Mouse (Mus musculus) embryonic facial prominence, embryonic 14.5 days (tissue): ENCODE measurements around the gene Rbms1. TPM values are rescaled to one million over a fixed set of nuclear protein-coding genes. Genes with fewer than 3 reads are reported as not detected.

Source experiments
- ATAC-seq: fragments of 200-750 bp; cut with Nextera tagmentation; 2 replicates; pipeline ENCODE4 v1.8.0; 2017; ENCODE audit warnings: low read depth, moderate number of reproducible peaks, moderate TSS enrichment
- DNase-seq: peaks from one replicate; pipeline ENCODE4 v3.0.0-alpha.2; 2015; ENCODE audit warnings: low spot score
- H3K27ac ChIP-seq: fragments of 300-500 bp; sonication (generic); replicated peaks from 2 replicates; pipeline ENCODE4 v1.5.1; 2014; ENCODE audit warnings: low read depth, mild to moderate bottlenecking, low read length, moderate library complexity
- H3K27me3 ChIP-seq: fragments of 300-500 bp; sonication (generic); replicated peaks from 2 replicates; pipeline ENCODE4 v1.6.1; 2014; ENCODE audit warnings: low read length; ENCODE audit not compliant: control insufficient read depth, insufficient read depth
- H3K36me3 ChIP-seq: fragments of 300-500 bp; sonication (generic); 2 replicates; pipeline ENCODE4 v1.6.1; 2014; ENCODE audit warnings: low read length, mixed read lengths; ENCODE audit not compliant: control insufficient read depth, insufficient read depth
- H3K4me1 ChIP-seq: fragments of 300-500 bp; sonication (generic); 2 replicates; pipeline ENCODE4 v1.6.1; 2014; ENCODE audit warnings: antibody characterized with exemption, low read length; ENCODE audit not compliant: control insufficient read depth, insufficient read depth
- H3K4me2 ChIP-seq: fragments of 300-500 bp; sonication (generic); 2 replicates; pipeline ENCODE4 v1.6.1; 2014; ENCODE audit warnings: low read depth, mild to moderate bottlenecking, low read length, moderate library complexity, mixed read lengths
- H3K4me3 ChIP-seq: fragments of 300-500 bp; sonication (generic); 2 replicates; pipeline ENCODE4 v1.5.1; 2014; ENCODE audit warnings: low read depth, mild to moderate bottlenecking, low read length
- H3K9ac ChIP-seq: fragments of 300-500 bp; sonication (generic); 2 replicates; pipeline ENCODE4 v1.6.1; 2014; ENCODE audit warnings: low read depth, mild to moderate bottlenecking, low read length, moderate library complexity, mixed read lengths
- H3K9me3 ChIP-seq: fragments of 300-500 bp; sonication (generic); 2 replicates; pipeline ENCODE4 v1.6.1; 2016; ENCODE audit warnings: low read length; ENCODE audit not compliant: control insufficient read depth
- WGBS: fragments of 180-500 bp; shearing (Covaris S2); extraction: QIAGEN DNeasy Blood & Tissue Kit; methylation state at CpG from one replicate; pipeline ENCODE4 v1.1.7; 2014; 5-methylcytosine and 5-hydroxymethylcytosine counted together
- polyA plus RNA-seq: library from polyadenylated mRNA; unstranded; fragments of >200 nt; fragmentation: Nextera tagmentation; extraction: Ambion mirVana; gene quantifications from 2 replicates; pipeline ENCODE4 v1.2.1, GENCODE M21; 2014

Gene Rbms1
- polyA plus RNA-seq, 1 experiment from 2014 or later, result 101 TPM

DNA sequence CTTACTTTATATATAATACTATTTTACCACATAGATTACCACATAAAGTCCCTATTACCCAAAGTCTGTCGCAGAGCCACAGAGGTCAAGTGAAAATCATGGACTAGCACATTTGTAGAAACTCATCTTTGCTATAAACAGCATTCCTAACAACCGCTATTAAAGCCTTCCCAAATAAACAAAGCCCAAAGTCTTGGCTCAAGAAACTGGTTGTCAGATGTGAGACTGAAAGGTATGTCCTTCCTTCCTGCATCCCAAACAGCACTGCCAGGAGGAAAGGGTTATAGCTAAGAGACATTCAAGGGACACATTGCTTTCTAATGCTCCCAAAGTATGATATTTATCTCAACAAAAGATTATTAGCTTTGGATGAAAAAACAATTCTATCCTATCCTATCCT lies 106.9 kb downstream of the Rbms1 start:
- Histone ChIP-seq H3K4me1 (peaks cover 12% of the 10 kb centered on the region), H3K4me3 (no peak overlapping the region), H3K9me3 (no peaks in the 10 kb centered on the region), H3K9ac (no peak overlapping the region), H3K4me2 (no peak overlapping the region), H3K27me3 (no peaks in the 10 kb centered on the region), H3K36me3 (peaks cover 12% of the 10 kb centered on the region), H3K27ac (no peak overlapping the region)
- ATAC-seq (no peak), DNase-seq (no peak)
- 74% methylated on average over 2 of the region's 2 CpGs for WGBS

DNA sequence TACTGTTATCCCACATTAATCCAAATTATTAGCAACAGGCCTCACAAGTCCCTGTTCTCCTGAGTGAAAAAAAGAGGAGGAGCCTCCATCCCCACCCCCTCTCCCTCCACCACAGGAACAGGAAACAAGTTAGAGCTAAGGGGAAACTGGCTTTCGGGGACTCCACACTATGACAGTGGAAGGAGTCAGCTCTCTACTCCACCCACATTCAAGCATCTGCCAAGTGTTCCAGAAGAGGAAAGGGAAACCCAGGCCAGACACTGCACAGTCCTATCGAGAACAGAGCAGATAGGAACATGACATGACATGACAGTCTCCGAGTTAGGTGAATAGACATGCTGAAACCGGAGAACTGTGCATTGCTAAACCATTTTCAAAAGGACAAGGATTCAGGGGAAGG lies 108.0 kb downstream of the Rbms1 start:
- Histone ChIP-seq H3K27me3 (no peaks in the 10 kb centered on the region), H3K4me3 (no peak overlapping the region), H3K27ac (0 out of 2 replicates have a peak overlapping the region, but pooled peaks have one; percentile 29), H3K9me3 (no peaks in the 10 kb centered on the region), H3K9ac (no peak overlapping the region), H3K4me2 (no peak overlapping the region), H3K36me3 (peaks cover 12% of the 10 kb centered on the region), H3K4me1 (peaks cover 23% of the 10 kb centered on the region)
- ATAC-seq (peak; percentile 76), DNase-seq (peak; percentile 84)
- 15% methylated on average over 4 of the region's 4 CpGs for WGBS

DNA sequence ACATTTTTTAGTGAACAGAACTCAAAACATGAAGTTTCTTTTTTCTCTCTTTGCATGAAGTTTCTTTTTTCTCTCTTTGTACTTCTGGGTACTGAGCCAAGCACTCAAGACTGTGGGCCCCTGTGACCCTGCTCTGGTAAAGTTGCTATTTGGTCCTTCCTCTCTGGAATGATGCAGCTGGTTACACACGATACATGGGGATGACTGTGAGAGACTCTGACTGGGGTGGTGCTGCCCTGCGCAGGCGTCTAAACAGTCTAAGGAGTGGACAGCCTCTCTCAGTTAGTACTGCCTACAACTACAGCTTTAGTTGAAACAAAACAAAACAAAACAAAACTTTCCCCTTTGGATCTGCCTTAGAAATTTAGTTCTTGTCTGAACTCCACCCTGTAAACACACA lies 111.1 kb downstream of the Rbms1 start:
- Histone ChIP-seq H3K27me3 (no peaks in the 10 kb centered on the region), H3K4me2 (no peak overlapping the region), H3K9me3 (no peaks in the 10 kb centered on the region), H3K4me3 (no peak overlapping the region), H3K9ac (no peak overlapping the region), H3K27ac (no peak overlapping the region; the same call in 1 of the 2 replicates), H3K36me3 (no peaks in the 10 kb centered on the region), H3K4me1 (peaks cover 23% of the 10 kb centered on the region)
- ATAC-seq (no peak), DNase-seq (no peak)
- WGBS, result 54% methylated on average over 3 of the region's 3 CpGs

DNA sequence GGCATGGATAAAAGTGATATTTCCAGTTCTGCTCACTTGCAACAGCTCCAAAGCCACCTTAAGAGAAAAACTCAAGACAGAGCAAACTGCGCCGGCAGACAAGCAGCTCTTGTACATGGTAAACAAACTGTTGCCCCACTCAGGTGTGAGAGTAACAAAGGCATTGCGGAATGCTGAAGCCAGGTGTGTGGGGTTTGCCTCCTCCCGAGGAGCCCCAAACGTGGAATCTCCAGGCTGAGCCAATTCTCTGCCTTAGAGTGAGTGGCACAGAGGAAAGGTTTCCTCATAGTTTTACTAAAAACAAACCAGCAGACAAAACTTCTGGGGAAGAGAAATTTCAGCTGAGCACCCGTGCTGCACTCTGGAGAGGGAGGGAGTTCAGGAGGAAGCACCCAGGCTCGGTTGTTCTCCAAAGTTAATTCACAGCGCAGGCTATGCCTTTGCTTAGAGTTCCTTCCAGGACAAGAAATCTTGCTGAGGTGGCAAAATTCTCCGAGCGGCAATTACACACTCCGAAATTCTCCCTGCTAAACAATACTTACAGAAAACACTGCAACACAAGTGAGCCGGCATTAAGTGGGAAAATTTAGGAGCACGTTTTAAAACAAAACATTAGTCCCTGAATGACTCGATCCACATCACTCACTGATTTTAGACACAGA lies 111.8 kb downstream of the Rbms1 start:
- peaks cover 23% of the 10 kb centered on the region for H3K4me1 ChIP-seq
- no peaks in the 10 kb centered on the region for H3K9me3 ChIP-seq
- WGBS, result 44% methylated on average over 14 of the region's 14 CpGs
- no peaks in the 10 kb centered on the region for H3K36me3 ChIP-seq
- H3K4me2 ChIP-seq, result no peak overlapping the region; the same call in 1 of the 2 replicates
- ATAC-seq, result peak; percentile 47; the same call in 1 of the 2 replicates
- peak; percentile 61 for DNase-seq
- no peak overlapping the region for H3K4me3 ChIP-seq
- no peaks in the 10 kb centered on the region for H3K27me3 ChIP-seq
- 0 out of 2 replicates have a peak overlapping the region, but pooled peaks have one; percentile 21 for H3K9ac ChIP-seq
- H3K27ac ChIP-seq, result peak overlapping the region; percentile 46

DNA sequence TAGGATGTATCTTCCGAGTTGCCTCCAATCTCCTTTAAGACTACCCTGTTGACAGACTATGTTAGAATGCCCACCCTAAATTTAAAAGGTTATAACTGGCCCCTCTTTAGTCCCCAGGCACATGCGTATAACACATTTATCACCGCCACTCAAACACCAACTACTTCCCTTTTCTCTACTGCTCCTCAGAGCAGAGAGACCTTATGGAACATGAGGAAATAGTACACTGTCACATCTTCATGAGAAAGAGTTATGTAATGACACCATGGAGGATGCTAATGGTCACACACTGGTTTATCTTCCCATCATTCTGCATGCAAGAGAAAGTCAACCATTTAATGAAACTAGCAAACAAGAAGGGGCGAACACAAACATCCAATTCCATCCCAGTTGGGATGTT lies 114.5 kb downstream of the Rbms1 start:
- Histone ChIP-seq H3K9ac (no peak overlapping the region), H3K4me2 (no peak overlapping the region), H3K27ac (no peak overlapping the region), H3K9me3 (no peaks in the 10 kb centered on the region), H3K36me3 (no peaks in the 10 kb centered on the region), H3K4me1 (peaks cover 21% of the 10 kb centered on the region), H3K27me3 (no peaks in the 10 kb centered on the region), H3K4me3 (no peak overlapping the region)
- DNase-seq, result no peak
- 92% methylated on average over 4 of the region's 4 CpGs for WGBS
- ATAC-seq, result no peak

DNA sequence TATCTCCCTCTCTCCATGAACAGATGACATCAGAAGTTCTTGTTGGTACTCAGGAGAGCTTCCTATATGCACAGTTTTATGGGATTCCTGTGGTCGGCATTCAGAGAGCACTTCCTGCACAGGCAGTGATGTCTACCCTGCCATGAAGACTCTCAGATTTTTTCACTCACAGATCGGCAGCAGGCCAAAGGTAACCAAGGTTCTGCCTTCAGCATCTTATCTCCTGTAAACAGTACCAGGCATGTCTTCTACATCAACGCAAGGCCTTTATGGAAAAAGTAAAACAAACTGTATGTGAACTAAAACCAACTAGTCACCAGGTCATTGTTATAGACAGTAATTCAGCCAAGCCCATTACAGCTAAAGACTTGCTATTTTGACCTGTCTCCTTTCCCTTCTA lies 115.0 kb downstream of the Rbms1 start:
- Histone ChIP-seq H3K9me3 (no peaks in the 10 kb centered on the region), H3K36me3 (no peaks in the 10 kb centered on the region), H3K9ac (no peak overlapping the region), H3K27me3 (no peaks in the 10 kb centered on the region), H3K4me3 (no peak overlapping the region), H3K4me2 (no peak overlapping the region), H3K4me1 (peaks cover 24% of the 10 kb centered on the region), H3K27ac (no peak overlapping the region)
- 82% methylated on average over 3 of the region's 3 CpGs for WGBS
- ATAC-seq (no peak), DNase-seq (no peak)

DNA sequence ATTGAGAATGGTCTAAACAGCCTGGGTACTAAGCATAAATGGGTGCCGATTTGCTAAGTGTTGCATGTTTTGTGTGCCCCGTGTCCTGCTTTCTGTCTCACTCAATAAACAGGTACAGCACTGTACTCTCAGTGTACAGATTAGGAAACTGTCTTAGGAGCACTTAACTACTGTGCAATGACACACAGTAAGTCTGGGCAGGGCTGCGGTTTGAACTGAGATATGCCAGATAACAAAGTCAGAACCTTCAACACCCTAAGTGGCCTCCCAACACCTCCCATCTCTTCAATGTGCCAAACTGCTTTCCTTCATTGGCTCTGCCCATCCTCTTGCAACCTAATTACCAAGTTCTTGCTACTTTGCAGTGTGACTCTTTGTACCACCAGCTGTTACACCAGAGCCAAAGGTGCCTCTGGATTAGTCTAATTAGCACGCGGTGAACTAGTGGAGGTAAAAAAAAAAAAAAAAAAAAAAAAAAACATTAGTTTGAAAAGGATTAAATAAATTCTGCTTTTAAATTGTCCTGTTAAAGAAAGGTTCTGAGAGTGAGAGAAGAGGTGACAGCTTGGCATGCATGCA lies 117.6 kb downstream of the Rbms1 start:
- peaks cover 21% of the 10 kb centered on the region for H3K4me1 ChIP-seq
- H3K9ac ChIP-seq, result no peak overlapping the region
- no peak for DNase-seq
- no peak for ATAC-seq
- no peaks in the 10 kb centered on the region for H3K9me3 ChIP-seq
- WGBS, result 60% methylated on average over 5 of the region's 5 CpGs
- H3K36me3 ChIP-seq, result peaks cover 12% of the 10 kb centered on the region; the same call in 1 of the 2 replicates
- no peaks in the 10 kb centered on the region for H3K27me3 ChIP-seq
- H3K27ac ChIP-seq, result no peak overlapping the region
- H3K4me2 ChIP-seq, result no peak overlapping the region
- no peak overlapping the region for H3K4me3 ChIP-seq

DNA sequence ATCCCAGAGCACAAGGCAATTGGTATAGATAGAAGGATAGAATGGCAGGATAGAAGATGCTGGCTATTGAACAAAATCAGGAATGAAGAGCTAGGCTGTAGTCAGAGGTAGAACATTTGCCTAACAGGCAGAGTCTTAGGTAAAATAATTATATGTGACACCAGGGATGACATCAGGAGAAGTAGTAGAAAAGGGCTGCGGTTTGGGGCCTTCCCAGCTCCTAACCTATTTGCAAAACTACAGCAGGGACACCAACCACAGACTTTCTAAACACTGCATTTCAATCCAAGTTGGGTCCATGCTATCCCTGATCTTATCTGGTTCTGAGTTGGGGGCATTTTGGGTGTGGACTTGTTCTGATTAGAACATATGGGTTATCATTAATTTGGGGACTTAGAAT lies 118.7 kb downstream of the Rbms1 start:
- H3K4me1 ChIP-seq, result peaks cover 20% of the 10 kb centered on the region
- H3K9ac ChIP-seq, result no peak overlapping the region
- no peak overlapping the region for H3K4me3 ChIP-seq
- H3K27ac ChIP-seq, result no peak overlapping the region
- H3K9me3 ChIP-seq, result no peaks in the 10 kb centered on the region
- no peak for ATAC-seq
- H3K27me3 ChIP-seq, result no peaks in the 10 kb centered on the region
- no peak overlapping the region for H3K4me2 ChIP-seq
- DNase-seq, result no peak
- peaks cover 16% of the 10 kb centered on the region; the same call in 1 of the 2 replicates for H3K36me3 ChIP-seq
- 91% methylated on average over 1 of the region's 1 CpGs for WGBS

DNA sequence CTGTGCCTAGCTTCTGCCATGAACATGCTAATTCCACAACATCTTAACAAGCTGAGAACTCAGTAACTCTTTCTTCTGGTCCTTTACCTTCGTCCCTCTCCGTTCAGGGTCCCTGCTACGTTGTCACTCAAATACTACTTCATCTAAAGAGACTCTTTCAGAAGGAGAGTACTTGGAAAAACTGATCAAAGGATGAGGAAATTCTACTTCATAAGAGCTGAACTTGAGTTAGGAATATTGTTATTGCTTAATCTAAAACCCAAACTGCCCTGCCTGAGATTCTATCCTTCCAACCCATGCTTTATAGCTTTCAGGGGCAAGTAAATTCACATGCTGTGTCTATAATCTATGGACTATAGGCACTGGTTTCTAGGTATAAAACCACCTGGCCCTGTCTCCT lies 119.4 kb downstream of the Rbms1 start:
- H3K9ac ChIP-seq, result no peak overlapping the region
- ATAC-seq (no peak), DNase-seq (no peak)
- H3K36me3 ChIP-seq, result peaks cover 16% of the 10 kb centered on the region; the same call in 1 of the 2 replicates
- H3K9me3 ChIP-seq, result no peaks in the 10 kb centered on the region
- no peaks in the 10 kb centered on the region for H3K27me3 ChIP-seq
- H3K4me3 ChIP-seq, result no peak overlapping the region
- H3K4me1 ChIP-seq, result peaks cover 20% of the 10 kb centered on the region
- H3K27ac ChIP-seq, result no peak overlapping the region
- 90% methylated on average over 3 of the region's 3 CpGs for WGBS
- H3K4me2 ChIP-seq, result no peak overlapping the region
